Mouse (Mus musculus): ENCODE data around the gene Usp44. TPM values are rescaled to one million over a fixed set of nuclear protein-coding genes. Genes with fewer than 3 reads are reported as not detected.

Usp44 gene
- polyA plus RNA-seq, 1 experiment from 2014 or later, result 10.3 TPM

DNA sequence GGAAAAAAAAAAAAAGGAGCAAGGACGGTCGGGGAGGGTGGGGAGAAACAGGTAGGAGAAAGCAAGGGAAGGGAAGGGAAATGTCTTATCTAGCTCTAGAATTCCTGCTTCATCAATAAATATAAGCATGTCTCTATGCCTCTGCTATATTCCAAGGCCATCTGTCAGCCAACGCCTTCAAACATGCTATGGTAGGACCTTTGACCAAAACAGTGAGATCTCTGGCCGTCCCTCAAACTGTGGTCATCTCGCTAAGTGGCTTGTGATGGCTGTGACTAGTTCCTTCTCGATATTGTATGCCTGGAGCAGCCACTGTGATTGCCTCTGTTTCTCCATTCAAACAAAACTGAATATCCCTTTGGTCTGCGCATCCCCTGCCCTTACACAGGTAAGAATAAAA lies 19.3 kb upstream of the Usp44 start:
- H3K4me1 ChIP-seq (replicated peaks; ENCODE audit: control insufficient read depth, insufficient read depth, low read length), result no peaks in the 10 kb centered on the region
- H3K9ac ChIP-seq (ENCODE audit: low read depth, low read length), result no peak overlapping the region
- no peak overlapping the region for H3K27ac ChIP-seq (ENCODE audit: low read depth, low read length)
- H3K36me3 ChIP-seq (ENCODE audit: control insufficient read depth, insufficient read depth, low read length), result no peaks in the 10 kb centered on the region
- H3K27me3 ChIP-seq (ENCODE audit: control insufficient read depth, insufficient read depth, low read length), result no peaks in the 10 kb centered on the region
- H3K4me3 ChIP-seq (ENCODE audit: low read depth, low read length), result no peak overlapping the region
- H3K9me3 ChIP-seq (ENCODE audit: control insufficient read depth, low read length), result no peaks in the 10 kb centered on the region
- WGBS, result 92% methylated on average over 7 of the region's 7 CpGs
- ATAC-seq (ENCODE audit: low FRiP score) (no peak), DNase-seq (ENCODE audit: low spot score) (no peak)
- H3K4me2 ChIP-seq (replicated peaks; ENCODE audit: low read depth, low read length), result no peak overlapping the region

DNA sequence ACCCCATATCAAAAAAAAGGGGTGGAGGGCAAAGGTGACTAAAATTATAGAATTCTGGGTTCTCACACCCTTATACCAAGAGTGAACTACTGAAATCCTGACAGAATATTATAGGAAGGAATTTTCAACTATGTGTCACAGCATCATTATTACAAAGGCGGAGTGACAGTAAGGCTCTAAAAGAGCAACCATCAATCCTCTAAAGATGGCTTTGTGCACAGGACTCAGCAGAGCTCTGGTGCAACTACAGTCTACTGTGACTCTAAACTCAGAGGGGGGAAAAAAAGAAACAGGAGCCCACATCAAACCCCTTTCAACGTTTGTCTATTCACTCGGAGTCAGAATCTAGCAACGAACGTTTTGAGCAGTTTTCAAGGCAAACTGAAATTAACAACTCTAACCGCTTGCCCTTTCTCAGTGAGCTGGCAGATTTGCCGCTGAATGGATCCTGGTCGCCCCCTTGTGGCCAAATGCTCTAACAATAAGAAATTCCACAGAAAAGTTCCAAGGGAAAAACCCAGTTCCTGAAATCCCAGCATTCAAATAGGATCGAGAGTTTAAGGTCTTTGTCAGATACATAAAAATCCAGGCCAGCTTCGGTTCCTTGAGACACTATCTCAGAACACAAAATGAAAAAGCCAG lies 18.5 kb upstream of the Usp44 start:
- no peaks in the 10 kb centered on the region for H3K36me3 ChIP-seq (ENCODE audit: control insufficient read depth, insufficient read depth, low read length)
- H3K9ac ChIP-seq (ENCODE audit: low read depth, low read length), result no peak overlapping the region
- H3K9me3 ChIP-seq (ENCODE audit: control insufficient read depth, low read length), result no peaks in the 10 kb centered on the region
- DNase-seq (ENCODE audit: low spot score) (peak; percentile 89), ATAC-seq (ENCODE audit: low FRiP score) (no peak)
- 22% methylated on average over 10 of the region's 10 CpGs for WGBS
- H3K4me2 ChIP-seq (replicated peaks; ENCODE audit: low read depth, low read length), result no peak overlapping the region
- no peak overlapping the region for H3K4me3 ChIP-seq (ENCODE audit: low read depth, low read length)
- no peaks in the 10 kb centered on the region for H3K27me3 ChIP-seq (ENCODE audit: control insufficient read depth, insufficient read depth, low read length)
- H3K4me1 ChIP-seq (replicated peaks; ENCODE audit: control insufficient read depth, insufficient read depth, low read length), result no peaks in the 10 kb centered on the region
- no peak overlapping the region for H3K27ac ChIP-seq (ENCODE audit: low read depth, low read length)

DNA sequence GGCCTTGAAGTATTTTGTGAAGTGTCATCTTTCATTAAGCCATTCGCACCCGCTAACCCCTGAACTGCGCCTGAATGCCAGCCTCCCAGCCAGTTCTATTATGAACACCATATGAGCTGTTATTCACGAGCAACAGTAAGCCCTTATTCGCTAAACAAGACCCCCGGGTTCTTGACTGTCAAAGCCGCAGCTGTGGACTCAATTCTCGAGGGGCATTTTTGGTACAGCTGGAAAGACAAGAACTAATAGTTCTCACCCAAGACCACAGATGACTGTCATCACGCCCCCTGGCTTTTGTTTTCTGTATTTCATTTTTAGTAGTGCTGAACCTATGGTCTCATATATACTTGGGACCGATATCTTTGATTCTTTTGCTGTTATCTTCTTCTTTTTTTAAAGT lies 17.6 kb upstream of the Usp44 start:
- WGBS, result 71% methylated on average over 10 of the region's 10 CpGs
- no peaks in the 10 kb centered on the region for H3K9me3 ChIP-seq (ENCODE audit: control insufficient read depth, low read length)
- H3K4me1 ChIP-seq (replicated peaks; ENCODE audit: control insufficient read depth, insufficient read depth, low read length), result no peaks in the 10 kb centered on the region
- no peak overlapping the region for H3K4me3 ChIP-seq (ENCODE audit: low read depth, low read length)
- H3K4me2 ChIP-seq (replicated peaks; ENCODE audit: low read depth, low read length), result no peak overlapping the region
- no peak overlapping the region for H3K27ac ChIP-seq (ENCODE audit: low read depth, low read length)
- no peaks in the 10 kb centered on the region for H3K36me3 ChIP-seq (ENCODE audit: control insufficient read depth, insufficient read depth, low read length)
- no peaks in the 10 kb centered on the region for H3K27me3 ChIP-seq (ENCODE audit: control insufficient read depth, insufficient read depth, low read length)
- no peak overlapping the region for H3K9ac ChIP-seq (ENCODE audit: low read depth, low read length)
- peak; percentile 50 for DNase-seq (ENCODE audit: low spot score)
- ATAC-seq (ENCODE audit: low FRiP score), result peak; percentile 53; the same call in 1 of the 2 replicates

DNA sequence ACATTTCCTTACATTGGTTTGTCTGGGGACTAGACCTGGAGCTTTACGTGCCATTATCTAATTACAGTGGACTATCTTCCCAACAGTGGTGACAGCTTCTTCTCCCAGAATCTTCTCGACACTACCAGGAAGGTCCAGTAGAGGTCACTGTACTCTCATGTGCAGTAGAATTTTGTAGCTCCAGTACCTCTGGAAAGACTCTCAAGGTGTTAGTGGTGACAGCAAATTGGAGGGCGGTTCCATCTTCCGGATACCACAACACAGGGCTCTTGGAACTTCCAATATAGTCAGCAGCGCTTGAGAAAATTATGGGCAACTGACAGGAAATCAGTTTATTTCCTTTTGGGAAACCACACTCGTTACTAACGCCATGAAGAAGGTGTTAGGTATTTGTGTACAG lies 12.7 kb upstream of the Usp44 start:
- WGBS, result 44% methylated on average over 7 of the region's 7 CpGs
- H3K27ac ChIP-seq (ENCODE audit: low read depth, low read length), result no peak overlapping the region
- ATAC-seq (ENCODE audit: low FRiP score) (no peak), DNase-seq (ENCODE audit: low spot score) (peak; percentile 84)
- H3K9me3 ChIP-seq (ENCODE audit: control insufficient read depth, low read length), result no peaks in the 10 kb centered on the region
- H3K4me2 ChIP-seq (replicated peaks; ENCODE audit: low read depth, low read length), result no peak overlapping the region
- no peaks in the 10 kb centered on the region for H3K36me3 ChIP-seq (ENCODE audit: control insufficient read depth, insufficient read depth, low read length)
- no peaks in the 10 kb centered on the region for H3K27me3 ChIP-seq (ENCODE audit: control insufficient read depth, insufficient read depth, low read length)
- H3K9ac ChIP-seq (ENCODE audit: low read depth, low read length), result no peak overlapping the region
- no peak overlapping the region for H3K4me3 ChIP-seq (ENCODE audit: low read depth, low read length)
- no peaks in the 10 kb centered on the region for H3K4me1 ChIP-seq (replicated peaks; ENCODE audit: control insufficient read depth, insufficient read depth, low read length)

- ATAC-seq (ENCODE audit: low FRiP score) (no peak), DNase-seq (ENCODE audit: low spot score) (no peak)
- Histone ChIP-seq H3K9me3 (ENCODE audit: control insufficient read depth, low read length) (no peaks in the 10 kb centered on the region), H3K4me3 (ENCODE audit: low read depth, low read length) (no peak overlapping the region), H3K27ac (ENCODE audit: low read depth, low read length) (no peak overlapping the region), H3K36me3 (ENCODE audit: control insufficient read depth, insufficient read depth, low read length) (no peaks in the 10 kb centered on the region), H3K9ac (ENCODE audit: low read depth, low read length) (no peak overlapping the region), H3K4me2 (replicated peaks; ENCODE audit: low read depth, low read length) (no peak overlapping the region), H3K27me3 (ENCODE audit: control insufficient read depth, insufficient read depth, low read length) (peaks cover 12% of the 10 kb centered on the region), H3K4me1 (replicated peaks; ENCODE audit: control insufficient read depth, insufficient read depth, low read length) (0 out of 2 replicates have a peak, but pooled peaks cover 6% of the 10 kb centered on the region)
- 34% methylated on average over 9 of the region's 9 CpGs for WGBS
Measured at GRCm38 (mm10) chr10:93829898-93830831, 1.2 kb upstream of the Usp44 start.

GRCm38 (mm10) chr10:93831730-93832574 lies 597 bp downstream of the Usp44 start:
- Histone ChIP-seq H3K9me3 (ENCODE audit: control insufficient read depth, low read length) (no peaks in the 10 kb centered on the region), H3K27ac (ENCODE audit: low read depth, low read length) (no peak overlapping the region), H3K4me2 (replicated peaks; ENCODE audit: low read depth, low read length) (peak overlapping the region; percentile 34), H3K27me3 (ENCODE audit: control insufficient read depth, insufficient read depth, low read length) (peaks cover 12% of the 10 kb centered on the region), H3K9ac (ENCODE audit: low read depth, low read length) (peak overlapping the region; percentile 11), H3K36me3 (ENCODE audit: control insufficient read depth, insufficient read depth, low read length) (no peaks in the 10 kb centered on the region), H3K4me3 (ENCODE audit: low read depth, low read length) (peak overlapping the region; percentile 19; the same call in 1 of the 2 replicates), H3K4me1 (replicated peaks; ENCODE audit: control insufficient read depth, insufficient read depth, low read length) (0 out of 2 replicates have a peak, but pooled peaks cover 6% of the 10 kb centered on the region)
- ATAC-seq (ENCODE audit: low FRiP score), result no peak
- no peak for DNase-seq (ENCODE audit: low spot score)
- WGBS, result 2% methylated on average over 18 of the region's 18 CpGs

DNA sequence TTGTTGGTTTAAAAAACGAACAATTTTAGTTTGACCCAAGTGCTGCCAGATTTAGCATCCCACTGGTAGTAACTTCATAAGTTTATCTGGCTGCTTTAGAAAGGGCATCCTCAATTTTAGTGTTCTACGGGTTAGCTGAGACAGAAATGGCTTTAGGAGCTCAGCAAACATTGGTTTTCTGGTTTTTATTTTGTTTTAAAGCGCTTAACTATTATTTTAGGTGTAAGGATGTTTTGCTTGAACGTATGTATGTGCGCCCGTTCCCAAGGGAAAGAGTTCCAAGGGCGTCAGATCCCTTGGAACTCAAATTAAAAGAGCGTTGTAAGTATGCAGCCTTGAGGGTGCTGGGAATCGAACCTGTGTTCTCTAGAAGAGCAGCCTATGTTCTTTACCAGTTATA lies 1.5 kb downstream of the Usp44 start:
- Histone ChIP-seq H3K9me3 (ENCODE audit: control insufficient read depth, low read length) (no peaks in the 10 kb centered on the region), H3K9ac (ENCODE audit: low read depth, low read length) (no peak overlapping the region), H3K27me3 (ENCODE audit: control insufficient read depth, insufficient read depth, low read length) (peaks cover 12% of the 10 kb centered on the region), H3K4me1 (replicated peaks; ENCODE audit: control insufficient read depth, insufficient read depth, low read length) (0 out of 2 replicates have a peak, but pooled peaks cover 6% of the 10 kb centered on the region), H3K27ac (ENCODE audit: low read depth, low read length) (no peak overlapping the region), H3K4me2 (replicated peaks; ENCODE audit: low read depth, low read length) (no peak overlapping the region), H3K4me3 (ENCODE audit: low read depth, low read length) (no peak overlapping the region), H3K36me3 (ENCODE audit: control insufficient read depth, insufficient read depth, low read length) (no peaks in the 10 kb centered on the region)
- DNase-seq (ENCODE audit: low spot score) (no peak), ATAC-seq (ENCODE audit: low FRiP score) (no peak)
- 29% methylated on average over 9 of the region's 9 CpGs for WGBS

DNA sequence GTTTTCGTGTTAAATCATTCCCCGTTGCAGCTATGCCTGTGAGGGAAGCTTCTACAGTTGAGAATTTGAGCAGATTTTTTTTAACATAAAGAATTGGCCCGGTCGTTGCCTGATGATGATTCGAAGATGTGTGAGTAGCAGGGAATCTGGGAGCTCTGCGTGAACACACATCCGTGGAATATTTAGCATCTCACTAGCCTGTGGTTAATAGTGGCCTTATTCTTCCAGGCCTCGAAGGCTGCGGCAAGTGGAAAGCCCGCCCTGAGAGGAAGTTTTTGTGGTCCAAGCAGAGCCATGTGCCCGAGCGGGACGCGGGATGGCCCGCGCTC lies 2.0 kb downstream of the Usp44 start:
- Histone ChIP-seq H3K4me3 (ENCODE audit: low read depth, low read length) (peak overlapping the region; percentile 80), H3K4me1 (replicated peaks; ENCODE audit: control insufficient read depth, insufficient read depth, low read length) (0 out of 2 replicates have a peak, but pooled peaks cover 6% of the 10 kb centered on the region), H3K9ac (ENCODE audit: low read depth, low read length) (0 out of 2 replicates have a peak overlapping the region, but pooled peaks have one; percentile 37), H3K9me3 (ENCODE audit: control insufficient read depth, low read length) (no peaks in the 10 kb centered on the region), H3K27ac (ENCODE audit: low read depth, low read length) (no peak overlapping the region), H3K27me3 (ENCODE audit: control insufficient read depth, insufficient read depth, low read length) (peaks cover 12% of the 10 kb centered on the region), H3K4me2 (replicated peaks; ENCODE audit: low read depth, low read length) (peak overlapping the region; percentile 89), H3K36me3 (ENCODE audit: control insufficient read depth, insufficient read depth, low read length) (no peaks in the 10 kb centered on the region)
- ATAC-seq (ENCODE audit: low FRiP score) (no peak), DNase-seq (ENCODE audit: low spot score) (no peak)
- WGBS, result 2% methylated on average over 16 of the region's 16 CpGs

Measured in hindbrain, embryonic 11.5 days (tissue).